Mouse (Mus musculus) heart, embryonic 10.5 days (tissue): ENCODE measurements around the gene Slc27a4. TPM values are rescaled to one million over a fixed set of nuclear protein-coding genes. Genes with fewer than 3 reads are reported as not detected.
"Not testable (repeated sequence)": the region's sequence is repeated elsewhere in the genome, so short reads cannot be mapped to it uniquely, and the experiment has no call there.

Experiments
- DNase-seq: peaks from one replicate; pipeline ENCODE4 v3.0.0-alpha.2; 2017; ENCODE audit warnings: low spot score
- H3K27ac ChIP-seq: fragments of 300-500 bp; sonication (generic); 2 replicates; pipeline ENCODE4 v1.5.1; 2016; ENCODE audit warnings: mild to moderate bottlenecking
- H3K27me3 ChIP-seq: fragments of 300-500 bp; sonication (generic); 2 replicates; pipeline ENCODE4 v1.6.1; 2016; ENCODE audit warnings: mild to moderate bottlenecking; ENCODE audit not compliant: poor library complexity, insufficient read depth, severe bottlenecking
- H3K36me3 ChIP-seq: fragments of 300-500 bp; sonication (generic); 2 replicates; pipeline ENCODE4 v1.6.1; 2016; ENCODE audit warnings: mild to moderate bottlenecking, moderate library complexity
- H3K4me1 ChIP-seq: fragments of 300-500 bp; sonication (generic); 2 replicates; pipeline ENCODE4 v1.6.1; 2016; ENCODE audit warnings: mild to moderate bottlenecking
- H3K4me3 ChIP-seq: fragments of 300-500 bp; sonication (generic); 2 replicates; pipeline ENCODE4 v1.5.1; 2016; ENCODE audit warnings: mild to moderate bottlenecking, moderate library complexity
- H3K9me3 ChIP-seq: fragments of 300-500 bp; sonication (generic); 2 replicates; pipeline ENCODE4 v1.6.1; 2016; ENCODE audit warnings: mild to moderate bottlenecking, moderate library complexity
- WGBS: fragments of 180-500 bp; shearing (Covaris S2); methylation state at CpG from one replicate; pipeline ENCODE4 v1.1.7; 2016; 5-methylcytosine and 5-hydroxymethylcytosine counted together
- polyA plus RNA-seq: library from polyadenylated mRNA; unstranded; fragments of >200 nt; fragmentation: Nextera tagmentation; extraction: Ambion mirVana; gene quantifications from 2 replicates; pipeline ENCODE4 v1.2.1, GENCODE M21; 2016

Slc27a4 gene
- polyA plus RNA-seq, result 8.4 and 9.5 TPM in 2 replicates

- DNase-seq, result peak; percentile 97
- Histone ChIP-seq H3K4me1 (peaks cover 19% of the 10 kb centered on the region), H3K9me3 (no peaks in the 10 kb centered on the region), H3K4me3 (peak within 1 kb of the TSS; percentile 84), H3K27me3 (no peaks in the 10 kb centered on the region), H3K27ac (peak within 1 kb of the TSS; percentile 82), H3K36me3 (peaks cover 31% of the 10 kb centered on the region)
- 5% methylated on average over 28 of the region's 28 CpGs for WGBS
Observed at GRCm38 (mm10) chr2:29802075-29802826, at the start of gene Slc27a4. Slc27a4 (plus strand) TSS chr2:29802634.

GRCm38 (mm10) chr2:29755693-29756092 is 46.7 kb upstream of the Slc27a4 start:
- no peak for DNase-seq
- Histone ChIP-seq H3K27me3 (peaks cover 32% of the 10 kb centered on the region), H3K9me3 (no peaks in the 10 kb centered on the region), H3K4me1 (peaks cover 13% of the 10 kb centered on the region), H3K36me3 (no peaks in the 10 kb centered on the region), H3K27ac (no peak overlapping the region), H3K4me3 (no peak overlapping the region)

- WGBS, result 3% methylated on average over 1 of the region's 1 CpGs
- Histone ChIP-seq H3K27ac (no peak overlapping the region), H3K4me1 (no peaks in the 10 kb centered on the region), H3K36me3 (no peaks in the 10 kb centered on the region), H3K4me3 (no peak overlapping the region), H3K27me3 (peaks cover 14% of the 10 kb centered on the region; the same call in 1 of the 2 replicates), H3K9me3 (no peaks in the 10 kb centered on the region)
- DNase-seq, result peak; percentile 86
Observed at GRCm38 (mm10) chr2:29764831-29765230, 37.6 kb upstream of the Slc27a4 start.

GRCm38 (mm10) chr2:29767976-29768709 is 34.3 kb upstream of the Slc27a4 start:
- Histone ChIP-seq H3K4me3 (no peak overlapping the region), H3K9me3 (no peaks in the 10 kb centered on the region), H3K4me1 (no peaks in the 10 kb centered on the region), H3K27ac (no peak overlapping the region), H3K36me3 (0 out of 2 replicates have a peak, but pooled peaks cover under 1% of the 10 kb centered on the region), H3K27me3 (0 out of 2 replicates have a peak, but pooled peaks cover 2% of the 10 kb centered on the region)
- WGBS, result 62% methylated on average over 11 of the region's 11 CpGs
- DNase-seq, result no peak

GRCm38 (mm10) chr2:29768901-29769300 is 33.5 kb upstream of the Slc27a4 start:
- Histone ChIP-seq H3K4me1 (peaks cover 7% of the 10 kb centered on the region), H3K27ac (no peak overlapping the region), H3K9me3 (no peaks in the 10 kb centered on the region), H3K4me3 (no peak overlapping the region), H3K27me3 (no peaks in the 10 kb centered on the region), H3K36me3 (peaks cover 6% of the 10 kb centered on the region; the same call in 1 of the 2 replicates)
- 57% methylated on average over 9 of the region's 9 CpGs for WGBS
- no peak for DNase-seq

- Histone ChIP-seq H3K4me3 (no peak overlapping the region), H3K27ac (no peak overlapping the region), H3K4me1 (peaks cover 10% of the 10 kb centered on the region), H3K36me3 (peaks cover 13% of the 10 kb centered on the region; the same call in 1 of the 2 replicates), H3K27me3 (no peaks in the 10 kb centered on the region), H3K9me3 (no peaks in the 10 kb centered on the region)
- no peak for DNase-seq
Observed at GRCm38 (mm10) chr2:29770162-29770561, 32.3 kb upstream of the Slc27a4 start.

- peaks cover 10% of the 10 kb centered on the region for H3K4me1 ChIP-seq
- no peak overlapping the region for H3K27ac ChIP-seq
- H3K36me3 ChIP-seq, result peaks cover 27% of the 10 kb centered on the region
- no peak overlapping the region for H3K4me3 ChIP-seq
- 71% methylated on average over 8 of the region's 8 CpGs for WGBS
- H3K27me3 ChIP-seq, result no peaks in the 10 kb centered on the region
- H3K9me3 ChIP-seq, result no peaks in the 10 kb centered on the region
- no peak for DNase-seq
Observed at GRCm38 (mm10) chr2:29771611-29772461, 30.6 kb upstream of the Slc27a4 start.

GRCm38 (mm10) chr2:29773323-29773722 is 29.1 kb upstream of the Slc27a4 start:
- DNase-seq, result no peak
- Histone ChIP-seq H3K27me3 (no peaks in the 10 kb centered on the region), H3K4me1 (peaks cover 10% of the 10 kb centered on the region), H3K4me3 (no peak overlapping the region), H3K9me3 (no peaks in the 10 kb centered on the region), H3K27ac (no peak overlapping the region), H3K36me3 (peaks cover 42% of the 10 kb centered on the region)
- 63% methylated on average over 4 of the region's 4 CpGs for WGBS

- 83% methylated on average over 2 of the region's 2 CpGs for WGBS
- H3K27me3 ChIP-seq, DNase-seq: not testable (repeated sequence)
Observed at GRCm38 (mm10) chr2:29781256-29781655, 21.2 kb upstream of the Slc27a4 start.

GRCm38 (mm10) chr2:29784290-29784689 is 18.1 kb upstream of the Slc27a4 start:
- Histone ChIP-seq H3K4me3 (no peak overlapping the region), H3K27ac (no peak overlapping the region), H3K9me3 (peaks cover 9% of the 10 kb centered on the region), H3K27me3 (no peaks in the 10 kb centered on the region), H3K36me3 (peaks cover 70% of the 10 kb centered on the region), H3K4me1 (peaks cover 15% of the 10 kb centered on the region; the same call in 1 of the 2 replicates)
- 74% methylated on average over 4 of the region's 4 CpGs for WGBS
- no peak for DNase-seq

More at GRCm38 (mm10) chr2:29781256-29781655, 21.2 kb upstream of the Slc27a4 start:
- H3K27ac ChIP-seq, H3K4me3 ChIP-seq, H3K9me3 ChIP-seq, H3K4me1 ChIP-seq: not testable (repeated sequence)
- peaks cover 98% of the 10 kb centered on the region for H3K36me3 ChIP-seq

GRCm38 (mm10) chr2:29787104-29787917 is 15.1 kb upstream of the Slc27a4 start, which contains the start of gene Coq4:
Coq4 (plus strand) TSS chr2:29787493.
- Histone ChIP-seq H3K4me1 (peaks cover 15% of the 10 kb centered on the region; the same call in 1 of the 2 replicates), H3K27ac (peak within 1 kb of the TSS; percentile 86), H3K36me3 (peaks cover 68% of the 10 kb centered on the region), H3K4me3 (peak within 1 kb of the TSS; percentile 81), H3K9me3 (0 out of 2 replicates have a peak, but pooled peaks cover under 1% of the 10 kb centered on the region), H3K27me3 (no peaks in the 10 kb centered on the region)
- 1% methylated on average over 31 of the region's 31 CpGs for WGBS
- DNase-seq, result peak; percentile 95
